Mouse (Mus musculus): ENCODE measurements at regions not wholly inside any gene's neighbourhood (a gene's known extent, or its start where the extent isn't known, plus 50 kb on each side); places are given as distances from the start of the nearest gene placed in this dataset.

DNA sequence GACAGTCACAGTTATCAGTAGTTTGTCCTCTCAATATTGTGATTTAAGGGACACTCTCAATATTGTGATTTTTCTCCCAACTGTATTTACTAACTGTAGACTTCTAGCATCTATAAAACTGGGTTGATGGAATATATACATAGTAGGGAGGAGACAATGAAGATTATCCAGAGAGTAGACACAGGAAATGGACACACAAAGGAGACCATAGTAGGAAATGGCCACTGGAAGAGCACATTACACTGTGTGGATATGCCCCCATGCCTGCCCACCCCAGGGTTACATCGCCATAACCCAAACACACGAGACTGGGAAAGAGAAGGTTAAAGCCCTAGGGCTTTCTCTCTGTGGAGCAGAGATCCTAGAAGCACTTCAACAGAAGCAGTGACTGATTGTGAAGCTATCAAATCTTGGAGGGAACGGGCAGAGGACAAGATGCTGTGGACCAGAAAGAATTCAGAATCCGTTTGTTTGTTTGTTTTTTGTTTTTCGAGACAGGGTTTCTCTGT is 71.0 kb upstream of the Cpm start:
- no peak for ATAC-seq (ENCODE audit: extremely low read depth, insufficient number of reproducible peaks, low FRiP score, poor library complexity, severe bottlenecking)

- no peak for ATAC-seq (ENCODE audit: extremely low read depth, insufficient number of reproducible peaks, low FRiP score, poor library complexity, severe bottlenecking)
Measured at GRCm38 (mm10) chr10:117557666-117558065, 71.6 kb upstream of the Cpm start.

DNA sequence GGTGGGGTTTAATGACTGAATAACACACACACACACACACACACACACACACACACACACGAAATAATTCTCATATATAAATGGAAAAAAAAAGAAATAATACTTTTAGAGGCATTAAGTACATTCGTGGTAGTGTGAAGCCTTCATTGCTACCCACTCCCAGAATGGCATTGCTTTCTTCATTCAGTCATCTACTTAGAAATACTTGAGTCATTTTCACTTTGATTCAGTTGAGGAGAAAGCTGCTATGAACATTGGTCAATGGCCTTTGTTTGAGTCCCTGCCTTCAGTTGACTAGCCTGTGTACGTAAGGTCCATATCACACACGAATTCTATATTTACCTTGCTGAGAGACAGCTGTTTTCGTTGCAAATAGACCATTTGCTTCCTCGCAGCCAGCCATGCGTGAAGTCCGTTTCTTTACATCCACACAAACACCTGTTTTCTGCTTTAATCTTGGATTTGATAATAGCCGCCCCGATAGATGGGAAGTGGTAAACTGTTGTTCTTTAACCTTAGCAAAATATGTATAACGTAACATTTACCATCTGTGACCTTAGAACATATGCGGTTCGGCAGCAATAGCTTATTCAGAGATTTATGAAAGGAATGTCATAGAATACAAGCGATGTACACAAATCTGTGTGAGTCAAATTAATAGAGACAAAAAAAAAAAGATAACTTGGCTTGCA is 72.3 kb upstream of the Cpm start:
- ATAC-seq (ENCODE audit: extremely low read depth, insufficient number of reproducible peaks, low FRiP score, poor library complexity, severe bottlenecking) = no peak

DNA sequence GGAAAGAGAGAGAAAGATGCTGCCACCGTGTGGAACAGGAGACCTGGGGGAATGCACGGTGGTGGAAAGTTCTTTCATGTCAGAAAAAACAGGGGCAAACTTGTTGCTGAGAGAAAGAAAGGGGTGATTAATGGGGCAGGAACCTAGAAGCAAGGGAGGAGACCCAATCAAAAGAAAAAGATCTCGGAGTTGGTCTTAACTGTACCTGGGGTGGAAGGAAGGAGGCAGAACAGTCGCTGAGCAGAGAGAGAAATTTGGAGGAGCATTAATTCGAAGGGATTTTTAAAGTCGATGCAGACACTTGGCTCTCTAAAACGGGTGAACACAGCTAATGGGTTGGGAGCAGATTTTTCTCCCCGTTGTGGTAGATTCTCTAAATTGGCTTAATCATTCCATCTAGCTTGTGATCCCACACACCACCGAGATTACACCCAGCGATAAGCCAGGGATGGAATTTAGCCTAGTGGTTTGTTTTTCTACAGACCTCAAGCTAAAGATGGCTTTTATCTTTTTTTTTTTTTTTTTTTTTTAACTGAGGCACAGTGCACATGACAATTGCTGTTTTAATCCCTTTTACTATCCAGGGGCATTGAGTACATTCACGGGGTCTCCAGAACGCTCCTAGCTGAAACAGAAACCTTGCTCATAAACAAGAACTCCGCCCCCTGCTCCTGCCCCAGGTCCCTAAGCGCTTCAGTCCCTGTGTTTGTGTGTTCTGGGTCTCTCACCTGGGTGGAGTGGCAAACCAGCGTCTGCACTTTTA is 73.1 kb upstream of the Cpm start:
- ATAC-seq (ENCODE audit: extremely low read depth, insufficient number of reproducible peaks, low FRiP score, poor library complexity, severe bottlenecking) = no peak

- no peak for ATAC-seq (ENCODE audit: extremely low read depth, insufficient number of reproducible peaks, low FRiP score, poor library complexity, severe bottlenecking)
Measured at GRCm38 (mm10) chr10:117555542-117555941, 73.8 kb upstream of the Cpm start.

DNA sequence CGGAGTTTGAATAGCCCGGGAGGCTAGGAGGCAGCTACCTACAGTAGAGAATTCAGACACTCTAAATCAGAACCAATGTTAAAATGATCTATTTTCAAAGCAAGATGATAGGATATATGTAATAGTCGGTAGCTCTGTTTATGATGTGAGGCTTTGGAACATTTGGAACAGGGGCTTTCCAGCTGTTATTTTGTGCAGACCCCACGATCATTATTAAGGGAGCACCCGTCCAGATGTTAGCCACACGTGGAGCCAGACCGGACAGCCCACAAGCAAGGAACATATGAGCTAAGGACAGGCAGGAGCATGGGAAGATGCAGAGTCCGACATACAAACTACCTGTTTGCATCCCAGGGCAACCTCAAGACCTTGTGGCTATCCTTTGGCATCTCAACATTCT is 74.3 kb upstream of the Cpm start:
- no peak for ATAC-seq (ENCODE audit: extremely low read depth, insufficient number of reproducible peaks, low FRiP score, poor library complexity, severe bottlenecking)

- ATAC-seq (ENCODE audit: extremely low read depth, insufficient number of reproducible peaks, low FRiP score, poor library complexity, severe bottlenecking) = no peak
Measured at GRCm38 (mm10) chr10:117554533-117554932, 74.8 kb upstream of the Cpm start.

DNA sequence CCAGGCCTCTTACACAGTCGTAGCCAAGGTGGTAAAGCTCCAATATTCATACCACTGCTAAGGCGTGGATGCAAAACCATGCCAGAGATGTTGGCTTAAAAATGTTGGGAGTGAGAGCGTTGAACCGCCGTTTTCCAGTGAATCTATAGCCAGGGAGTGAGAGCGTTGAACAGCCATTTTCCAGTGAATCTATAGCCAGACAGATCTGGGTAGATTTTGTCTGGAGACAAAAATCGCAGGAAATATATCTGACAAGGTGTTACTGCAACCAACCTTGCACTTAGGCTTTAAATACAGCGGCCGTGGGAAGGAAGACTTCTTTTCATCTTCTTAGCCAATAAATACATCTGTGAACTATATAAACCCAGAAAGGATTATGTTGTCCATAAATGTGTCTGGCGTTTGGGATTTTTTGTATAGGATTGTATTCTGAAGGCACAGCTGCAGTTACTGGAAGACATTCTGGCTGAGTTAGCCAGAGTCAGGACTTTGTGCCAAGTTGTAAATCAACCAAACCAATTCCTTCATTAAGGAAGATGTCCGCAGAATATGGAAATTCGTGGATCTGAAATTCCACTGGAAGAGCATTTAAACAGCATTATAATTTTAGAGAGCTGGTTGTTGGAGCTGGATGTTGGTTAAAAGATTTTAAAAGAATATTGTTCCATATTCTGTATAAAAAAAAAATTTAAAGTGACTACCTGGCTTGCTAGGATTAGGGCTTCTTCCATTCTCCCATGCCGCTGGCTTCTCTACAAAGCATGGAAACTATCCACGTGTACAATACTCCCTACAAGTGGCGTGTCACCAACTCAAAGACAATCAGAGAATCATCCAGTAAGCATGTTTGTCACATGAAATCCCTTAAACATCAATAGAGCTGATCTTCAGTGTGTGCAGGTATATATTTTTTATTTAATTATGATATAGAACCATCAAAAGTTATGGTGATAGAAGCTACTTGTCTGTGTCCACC is 75.8 kb upstream of the Cpm start:
- ATAC-seq (ENCODE audit: extremely low read depth, insufficient number of reproducible peaks, low FRiP score, poor library complexity, severe bottlenecking) = no peak

GRCm38 (mm10) chr10:117552049-117552652 is 77.1 kb upstream of the Cpm start:
- no peak for ATAC-seq (ENCODE audit: extremely low read depth, insufficient number of reproducible peaks, low FRiP score, poor library complexity, severe bottlenecking)

DNA sequence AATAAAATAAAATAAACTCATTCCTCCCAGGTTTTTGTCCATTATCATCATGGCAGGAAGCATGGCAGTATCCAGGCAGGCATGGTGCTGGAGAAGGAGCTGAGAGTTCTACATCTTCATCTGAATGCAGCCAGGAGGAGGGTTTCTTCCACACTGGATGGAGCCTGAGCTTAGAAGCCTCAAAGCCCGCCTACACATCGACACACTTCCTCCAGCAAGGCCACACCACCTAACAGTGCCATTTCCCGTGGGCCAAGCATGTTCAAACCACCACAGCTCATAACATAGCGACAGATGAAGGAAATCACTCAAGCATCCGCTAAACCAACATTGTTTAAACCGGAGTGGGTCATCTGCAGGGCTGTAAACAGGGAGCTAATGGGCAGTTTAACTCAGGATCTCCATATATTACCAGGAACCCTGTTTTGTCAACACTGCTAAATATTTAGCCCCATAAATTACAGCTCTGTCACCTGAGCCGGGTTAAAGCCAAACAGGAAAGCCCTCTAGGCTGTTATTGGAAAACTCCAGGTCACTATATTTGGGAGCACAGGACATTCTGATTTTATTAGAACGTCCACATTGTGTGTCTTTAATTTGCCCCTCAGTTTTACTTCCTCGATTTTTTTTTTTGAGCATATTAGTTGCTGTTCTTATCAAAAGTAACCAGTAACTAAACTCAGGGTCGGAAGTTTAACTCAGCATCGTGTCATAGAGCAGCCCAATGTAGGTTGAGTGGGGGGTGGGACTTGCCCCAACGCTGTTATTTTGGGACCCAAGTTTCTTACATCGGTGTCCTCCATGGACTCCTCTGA is 77.9 kb upstream of the Cpm start:
- no peak for ATAC-seq (ENCODE audit: extremely low read depth, insufficient number of reproducible peaks, low FRiP score, poor library complexity, severe bottlenecking)

DNA sequence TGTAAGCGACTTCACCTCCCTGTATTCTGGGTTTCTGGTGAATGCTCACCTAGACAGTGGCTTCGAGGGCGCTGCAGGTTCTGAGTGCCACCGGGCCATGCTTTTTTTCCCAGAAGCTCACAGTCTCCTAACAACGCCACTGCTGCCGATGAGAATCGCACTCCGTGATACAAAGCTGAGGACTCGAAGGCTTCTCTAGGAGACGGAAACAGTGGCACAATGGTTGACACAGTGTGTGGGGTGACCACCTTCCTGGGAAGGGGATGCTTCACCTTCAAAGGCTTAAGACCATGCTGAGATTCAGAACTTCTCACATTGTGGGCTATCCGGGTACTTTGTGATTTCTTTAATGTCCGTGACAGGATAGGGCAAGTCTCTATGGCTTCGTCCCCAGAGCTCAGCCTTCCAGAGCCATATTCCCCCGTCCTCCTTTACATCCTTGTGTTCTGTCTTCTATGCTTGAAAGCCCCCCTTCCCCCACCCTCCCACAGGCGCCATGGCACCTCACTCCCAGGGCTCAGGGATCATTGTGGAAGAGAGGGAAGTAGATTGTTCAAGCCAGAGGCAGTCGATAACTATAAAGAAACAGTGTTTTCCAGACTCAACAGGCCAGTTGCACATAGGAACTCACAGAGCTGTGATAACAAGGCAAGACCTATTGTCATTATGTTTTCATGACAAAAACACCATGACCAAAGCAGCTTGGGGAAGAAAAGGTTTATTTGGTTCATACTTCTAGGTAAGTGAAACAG is 79.3 kb upstream of the Cpm start:
- no peak for ATAC-seq (ENCODE audit: extremely low read depth, insufficient number of reproducible peaks, low FRiP score, poor library complexity, severe bottlenecking)

GRCm38 (mm10) chr10:117549506-117549830 is 79.8 kb upstream of the Cpm start:
- ATAC-seq (ENCODE audit: extremely low read depth, insufficient number of reproducible peaks, low FRiP score, poor library complexity, severe bottlenecking) = no peak

DNA sequence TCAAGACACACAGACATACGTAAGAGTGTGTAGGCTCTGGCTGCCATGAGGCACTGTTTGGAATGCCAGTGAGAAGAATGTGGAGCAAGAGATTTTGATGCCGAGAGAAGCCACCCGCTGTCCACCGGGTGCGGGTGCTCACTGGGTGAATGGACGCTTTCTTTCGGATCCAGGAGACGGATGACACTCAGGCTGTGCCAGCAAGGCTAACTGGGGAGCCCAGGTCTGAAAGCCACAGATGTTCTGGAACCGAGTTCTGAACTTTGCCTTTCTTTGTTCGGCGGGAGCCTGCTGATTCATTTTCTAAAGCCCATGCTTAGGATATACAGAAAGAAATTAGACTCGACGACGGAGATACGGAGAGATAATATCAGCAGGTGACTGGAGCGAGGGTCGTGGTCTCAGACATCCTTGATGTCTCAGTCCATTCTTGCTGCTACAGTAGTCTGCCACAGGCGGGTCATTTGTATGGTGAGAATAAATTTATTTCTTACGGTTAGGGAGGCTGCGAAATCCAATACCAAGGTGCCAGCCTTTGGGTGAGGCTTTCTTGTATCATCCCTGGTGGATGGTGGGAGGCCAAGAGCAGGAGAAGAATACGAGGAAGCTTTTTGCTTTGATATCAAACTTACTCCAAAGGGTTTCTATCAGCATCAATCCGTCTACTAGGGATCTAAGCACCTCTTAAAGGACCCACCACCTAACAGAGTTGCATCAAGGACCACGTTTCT is 80.4 kb upstream of the Cpm start:
- ATAC-seq (ENCODE audit: extremely low read depth, insufficient number of reproducible peaks, low FRiP score, poor library complexity, severe bottlenecking) = no peak

- no peak for ATAC-seq (ENCODE audit: extremely low read depth, insufficient number of reproducible peaks, low FRiP score, poor library complexity, severe bottlenecking)
Measured at GRCm38 (mm10) chr10:117548262-117548661, 81.0 kb upstream of the Cpm start.

- ATAC-seq (ENCODE audit: extremely low read depth, insufficient number of reproducible peaks, low FRiP score, poor library complexity, severe bottlenecking) = no peak
Measured at GRCm38 (mm10) chr10:117547275-117547674, 82.0 kb upstream of the Cpm start.

GRCm38 (mm10) chr10:117545842-117546631 is 83.3 kb upstream of the Cpm start:
- ATAC-seq (ENCODE audit: extremely low read depth, insufficient number of reproducible peaks, low FRiP score, poor library complexity, severe bottlenecking) = no peak
